In the genomic region with DNA sequence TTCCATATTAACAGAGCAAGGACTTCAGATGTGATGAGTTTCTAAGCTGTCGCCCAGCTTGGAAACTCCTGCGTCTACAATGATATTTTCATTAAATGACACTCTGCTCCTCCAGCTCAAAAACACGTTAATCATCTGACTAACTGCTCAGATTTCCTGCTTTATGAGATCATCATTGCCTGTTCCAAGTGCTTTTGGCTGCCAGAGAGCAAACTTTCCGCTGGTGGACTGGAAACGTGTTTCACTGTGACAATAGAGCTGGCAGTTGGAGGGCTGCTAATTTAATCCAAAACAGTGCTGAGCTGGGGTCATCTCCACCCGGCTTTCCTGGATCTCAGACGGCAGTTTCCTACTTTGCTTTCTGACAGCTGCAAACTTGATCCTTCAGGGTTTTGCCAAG, we compare ENCODE assay signal across 9 mouse cellular contexts. TPM values are rescaled to one million over a fixed set of nuclear protein-coding genes. Genes with fewer than 3 reads are reported as not detected.
DNase-seq lines count a peak whose midpoint lies in the region; ATAC-seq lines count a peak whose summit lies in the region.
"Had no signal": no experiment of that assay in that cellular context is flagged by ENCODE, and none has a peak within 500 bp of the region (broad histone marks: within the 10 kb centered on the region; RNA-seq: fewer than 3 reads in every experiment).

No protein-coding gene starts in this region.

- peaks cover 33% of the 10 kb centered on the region for H3K4me1 ChIP-seq in lung, embryonic 15.5 days

- H3K4me3 ChIP-seq in lung, embryonic 15.5 days: no peak overlapping the region

- intact Hi-C loops in gastrocnemius, postnatal 36 days (cut with DNase I): loop anchor here (5.0 kb wide), 2 partner anchors 63 to 78 kb away; no protein-coding TSS in a partner anchor

- 8% methylated on average over 7 of the region's 7 CpGs for WGBS in lung, embryonic 15.5 days

- no peaks in the 10 kb centered on the region for H3K9me3 ChIP-seq in lung, embryonic 15.5 days

- peak; percentile 52 for DNase-seq in CD4-positive, CD25-positive, alpha-beta regulatory T cell, adult 2 months (ENCODE audit: low read depth, low spot score)
- peak; percentile 90 for DNase-seq in adipocyte (ENCODE audit: low spot score)
- DNase-seq in gastrocnemius, postnatal 36 days: peak; percentile 64 to 81
- peak; percentile 60 to 76 for DNase-seq in kidney, adult 8-10 months
- DNase-seq in testis, postnatal 10 days (ENCODE audit: low spot score): peak; percentile 48
- no peak for DNase-seq in spleen, adult 12 weeks (ENCODE audit: low spot score)

- peak overlapping the region; percentile 73 for H3K27ac ChIP-seq in lung, embryonic 15.5 days

- H3K9ac ChIP-seq in lung, embryonic 15.5 days: no peak overlapping the region

- H3K36me3 ChIP-seq in lung, embryonic 15.5 days: no peaks in the 10 kb centered on the region

- peak overlapping the region; percentile 18; the same call in 1 of the 2 replicates for H3K4me2 ChIP-seq in lung, embryonic 15.5 days

- no peaks in the 10 kb centered on the region for H3K27me3 ChIP-seq in lung, embryonic 15.5 days

- ATAC-seq in lung, embryonic 15.5 days (ENCODE audit: borderline replicate concordance, extremely low read depth, low FRiP score, low TSS enrichment): no peak
- no peak for ATAC-seq in cerebellum, adult (ENCODE audit: insufficient number of reproducible peaks, low FRiP score, low TSS enrichment)

RNA-seq across cellular contexts. Expression of a gene that starts 21.5 kb away (rescaled TPM):
- not detected for total RNA-seq in gastrocnemius, postnatal 36 days (2021)
- polyA plus RNA-seq in lung, embryonic 15.5 days (2015; fragmentation: Nextera tagmentation; extraction: Ambion mirVana): 0.26 and 0.62 TPM in 2 replicates
- total RNA-seq: common myeloid progenitor, adult 5-6 weeks had no signal
